Mouse (Mus musculus) embryonic facial prominence, embryonic 14.5 days (tissue): Measurements from ENCODE around the gene B4galt4. TPM values are rescaled to one million over a fixed set of nuclear protein-coding genes. Genes with fewer than 3 reads are reported as not detected.

Experiments used
- ATAC-seq: fragments of 200-750 bp; cut with Nextera tagmentation; 2 replicates; pipeline ENCODE4 v1.8.0; 2017; ENCODE audit warnings: low read depth, moderate number of reproducible peaks, moderate TSS enrichment
- DNase-seq: peaks from one replicate; pipeline ENCODE4 v3.0.0-alpha.2; 2015; ENCODE audit warnings: low spot score
- H3K27ac ChIP-seq: fragments of 300-500 bp; sonication (generic); replicated peaks from 2 replicates; pipeline ENCODE4 v1.5.1; 2014; ENCODE audit warnings: low read depth, mild to moderate bottlenecking, low read length, moderate library complexity
- H3K27me3 ChIP-seq: fragments of 300-500 bp; sonication (generic); replicated peaks from 2 replicates; pipeline ENCODE4 v1.6.1; 2014; ENCODE audit warnings: low read length; ENCODE audit not compliant: control insufficient read depth, insufficient read depth
- H3K36me3 ChIP-seq: fragments of 300-500 bp; sonication (generic); 2 replicates; pipeline ENCODE4 v1.6.1; 2014; ENCODE audit warnings: low read length, mixed read lengths; ENCODE audit not compliant: control insufficient read depth, insufficient read depth
- H3K4me1 ChIP-seq: fragments of 300-500 bp; sonication (generic); 2 replicates; pipeline ENCODE4 v1.6.1; 2014; ENCODE audit warnings: antibody characterized with exemption, low read length; ENCODE audit not compliant: control insufficient read depth, insufficient read depth
- H3K4me2 ChIP-seq: fragments of 300-500 bp; sonication (generic); 2 replicates; pipeline ENCODE4 v1.6.1; 2014; ENCODE audit warnings: low read depth, mild to moderate bottlenecking, low read length, moderate library complexity, mixed read lengths
- H3K4me3 ChIP-seq: fragments of 300-500 bp; sonication (generic); 2 replicates; pipeline ENCODE4 v1.5.1; 2014; ENCODE audit warnings: low read depth, mild to moderate bottlenecking, low read length
- H3K9ac ChIP-seq: fragments of 300-500 bp; sonication (generic); 2 replicates; pipeline ENCODE4 v1.6.1; 2014; ENCODE audit warnings: low read depth, mild to moderate bottlenecking, low read length, moderate library complexity, mixed read lengths
- H3K9me3 ChIP-seq: fragments of 300-500 bp; sonication (generic); 2 replicates; pipeline ENCODE4 v1.6.1; 2016; ENCODE audit warnings: low read length; ENCODE audit not compliant: control insufficient read depth
- WGBS: fragments of 180-500 bp; shearing (Covaris S2); extraction: QIAGEN DNeasy Blood & Tissue Kit; methylation state at CpG from one replicate; pipeline ENCODE4 v1.1.7; 2014; 5-methylcytosine and 5-hydroxymethylcytosine counted together
- polyA plus RNA-seq: library from polyadenylated mRNA; unstranded; fragments of >200 nt; fragmentation: Nextera tagmentation; extraction: Ambion mirVana; gene quantifications from 2 replicates; pipeline ENCODE4 v1.2.1, GENCODE M21; 2014

B4galt4 gene
- polyA plus RNA-seq, 1 experiment from 2014 or later, result 30.2 TPM

GRCm38 (mm10) chr16:38769529-38769928, 27.5 kb downstream of the B4galt4 start:
- Histone ChIP-seq H3K27me3 (no peaks in the 10 kb centered on the region), H3K9me3 (no peaks in the 10 kb centered on the region), H3K4me3 (no peak overlapping the region), H3K36me3 (peaks cover 20% of the 10 kb centered on the region), H3K4me2 (no peak overlapping the region), H3K4me1 (no peaks in the 10 kb centered on the region; the same call in 1 of the 2 replicates), H3K27ac (no peak overlapping the region), H3K9ac (no peak overlapping the region)
- DNase-seq, result no peak
- ATAC-seq, result no peak
- WGBS, result 73% methylated on average over 9 of the region's 9 CpGs

- no peaks in the 10 kb centered on the region; the same call in 1 of the 2 replicates for H3K4me1 ChIP-seq
- ATAC-seq, result no peak
- peaks cover 17% of the 10 kb centered on the region for H3K36me3 ChIP-seq
- no peak overlapping the region for H3K27ac ChIP-seq
- no peak for DNase-seq
- H3K4me2 ChIP-seq, result no peak overlapping the region
- H3K9me3 ChIP-seq, result no peaks in the 10 kb centered on the region
- 96% methylated on average over 6 of the region's 6 CpGs for WGBS
- no peak overlapping the region for H3K9ac ChIP-seq
- no peaks in the 10 kb centered on the region for H3K27me3 ChIP-seq
- H3K4me3 ChIP-seq, result no peak overlapping the region
These were observed 29.1 kb downstream of the B4galt4 start for GRCm38 (mm10) chr16:38771145-38771544.

- Histone ChIP-seq H3K9me3 (no peaks in the 10 kb centered on the region), H3K27ac (no peak overlapping the region)
- 63% methylated on average over 12 of the region's 12 CpGs for WGBS
These were observed 30.9 kb downstream of the B4galt4 start for GRCm38 (mm10) chr16:38772906-38773496.

GRCm38 (mm10) chr16:38774964-38775746, 33.1 kb downstream of the B4galt4 start:
- Histone ChIP-seq H3K9me3 (no peaks in the 10 kb centered on the region), H3K27ac (no peak overlapping the region), H3K4me2 (no peak overlapping the region), H3K27me3 (no peaks in the 10 kb centered on the region), H3K9ac (no peak overlapping the region), H3K36me3 (no peaks in the 10 kb centered on the region), H3K4me3 (no peak overlapping the region), H3K4me1 (no peaks in the 10 kb centered on the region; the same call in 1 of the 2 replicates)
- no peak for ATAC-seq
- 62% methylated on average over 7 of the region's 7 CpGs for WGBS
- no peak for DNase-seq

More at GRCm38 (mm10) chr16:38772906-38773496, 30.9 kb downstream of the B4galt4 start:
- no peaks in the 10 kb centered on the region; the same call in 1 of the 2 replicates for H3K4me1 ChIP-seq
- H3K4me3 ChIP-seq, result no peak overlapping the region
- DNase-seq (no peak), ATAC-seq (no peak)
- H3K27me3 ChIP-seq, result no peaks in the 10 kb centered on the region
- peaks cover 10% of the 10 kb centered on the region for H3K36me3 ChIP-seq
- no peak overlapping the region for H3K9ac ChIP-seq
- no peak overlapping the region for H3K4me2 ChIP-seq

- Histone ChIP-seq H3K9me3 (no peaks in the 10 kb centered on the region), H3K27me3 (no peaks in the 10 kb centered on the region), H3K27ac (no peak overlapping the region), H3K9ac (no peak overlapping the region), H3K4me3 (no peak overlapping the region), H3K4me2 (no peak overlapping the region), H3K36me3 (no peaks in the 10 kb centered on the region), H3K4me1 (no peaks in the 10 kb centered on the region; the same call in 1 of the 2 replicates)
- ATAC-seq (no peak), DNase-seq (no peak)
- 45% methylated on average over 6 of the region's 6 CpGs for WGBS
These were observed 34.3 kb downstream of the B4galt4 start for GRCm38 (mm10) chr16:38776342-38776741.

GRCm38 (mm10) chr16:38780960-38781572, 39.0 kb downstream of the B4galt4 start:
- WGBS, result 93% methylated on average over 7 of the region's 7 CpGs
- DNase-seq, result no peak
- H3K27ac ChIP-seq, result no peak overlapping the region

GRCm38 (mm10) chr16:38781946-38782345, 39.9 kb downstream of the B4galt4 start:
- no peaks in the 10 kb centered on the region for H3K9me3 ChIP-seq
- no peak overlapping the region for H3K9ac ChIP-seq
- no peaks in the 10 kb centered on the region for H3K36me3 ChIP-seq
- H3K4me3 ChIP-seq, result no peak overlapping the region
- no peak for DNase-seq
- WGBS, result 63% methylated on average over 2 of the region's 2 CpGs
- H3K27me3 ChIP-seq, result no peaks in the 10 kb centered on the region
- H3K4me2 ChIP-seq, result no peak overlapping the region
- ATAC-seq, result no peak
- H3K27ac ChIP-seq, result no peak overlapping the region
- H3K4me1 ChIP-seq, result no peaks in the 10 kb centered on the region

More at GRCm38 (mm10) chr16:38780960-38781572, 39.0 kb downstream of the B4galt4 start:
- Histone ChIP-seq H3K36me3 (no peaks in the 10 kb centered on the region), H3K9me3 (no peaks in the 10 kb centered on the region), H3K4me2 (no peak overlapping the region), H3K27me3 (no peaks in the 10 kb centered on the region), H3K9ac (no peak overlapping the region), H3K4me1 (no peaks in the 10 kb centered on the region), H3K4me3 (no peak overlapping the region)
- ATAC-seq, result no peak

GRCm38 (mm10) chr16:38782524-38783067, 40.5 kb downstream of the B4galt4 start:
- Histone ChIP-seq H3K4me3 (no peak overlapping the region), H3K9ac (no peak overlapping the region), H3K4me2 (no peak overlapping the region), H3K4me1 (no peaks in the 10 kb centered on the region), H3K36me3 (no peaks in the 10 kb centered on the region), H3K9me3 (no peaks in the 10 kb centered on the region), H3K27ac (no peak overlapping the region), H3K27me3 (no peaks in the 10 kb centered on the region)
- no peak for DNase-seq
- ATAC-seq, result no peak
- WGBS, result 44% methylated on average over 2 of the region's 2 CpGs
